21 mouse cellular contexts compared by ENCODE assay signal in the genomic region with DNA sequence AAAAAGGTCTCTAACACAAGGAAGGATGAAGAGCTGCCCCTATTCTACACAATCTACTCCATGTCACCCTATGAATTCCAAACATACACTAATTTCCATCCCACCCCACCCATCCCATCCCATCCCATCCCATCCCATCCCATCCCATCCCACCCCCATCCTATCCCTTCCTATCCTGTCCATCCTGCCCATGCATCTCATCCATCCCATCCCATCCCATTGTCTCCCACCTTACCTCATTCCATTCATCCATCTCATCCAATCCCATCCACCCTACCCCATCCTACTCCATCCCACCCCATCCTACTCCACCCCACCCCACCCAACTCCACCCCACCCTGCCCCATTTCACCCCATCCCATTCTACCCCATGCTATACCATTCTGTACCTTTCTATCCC.
A peak's percentile ranks its signal among the peaks of the same experiment; 100 is the strongest.
DNase-seq lines count a peak whose midpoint lies in the region; ATAC-seq and TF ChIP-seq lines count a peak whose summit lies in the region.
"Had no signal": no experiment of that assay in that cellular context is flagged by ENCODE, and none has a peak within 500 bp of the region (broad histone marks: within the 10 kb centered on the region; RNA-seq: fewer than 3 reads in every experiment).

No protein-coding gene starts in this region.

- intact Hi-C loops in left cerebral cortex, postnatal 25 days (cut with DNase I), result no loop called here

- H3K4me3 ChIP-seq in hindbrain, embryonic 10.5 days, result no peak overlapping the region
- H3K4me3 ChIP-seq in hindbrain, postnatal 0 days (ENCODE audit: low read length), result no peak overlapping the region
- no peak overlapping the region for H3K4me3 ChIP-seq in hindbrain, embryonic 11.5 days (ENCODE audit: low read depth, low read length)
- H3K4me3 ChIP-seq in midbrain, embryonic 12.5 days, result no peak overlapping the region
- no peak overlapping the region for H3K4me3 ChIP-seq in neural tube, embryonic 14.5 days (ENCODE audit: low read depth, low read length)
- no peak overlapping the region for H3K4me3 ChIP-seq in liver, embryonic 12.5 days
- H3K4me3 ChIP-seq: intestine, embryonic 15.5 days; limb, embryonic 13.5 days; lung, embryonic 15.5 days had no signal

- peaks cover 10% of the 10 kb centered on the region; the same call in 1 of the 2 replicates for H3K4me1 ChIP-seq in hindbrain, embryonic 10.5 days (replicated peaks)
- H3K4me1 ChIP-seq in hindbrain, postnatal 0 days (ENCODE audit: insufficient read depth, low read length), result no peaks in the 10 kb centered on the region
- no peaks in the 10 kb centered on the region for H3K4me1 ChIP-seq in hindbrain, embryonic 11.5 days (replicated peaks; ENCODE audit: control insufficient read depth, insufficient read depth, low read length)
- H3K4me1 ChIP-seq in midbrain, embryonic 12.5 days, result peaks cover 6% of the 10 kb centered on the region; the same call in 1 of the 2 replicates
- H3K4me1 ChIP-seq in neural tube, embryonic 14.5 days (ENCODE audit: control insufficient read depth, insufficient read depth, low read length), result no peaks in the 10 kb centered on the region
- no peaks in the 10 kb centered on the region for H3K4me1 ChIP-seq in liver, embryonic 12.5 days
- H3K4me1 ChIP-seq: intestine, embryonic 15.5 days; limb, embryonic 13.5 days; lung, embryonic 15.5 days had no signal

- TF ChIP-seq CTCF in hindbrain, postnatal 0 days (IDR thresholded peaks at IDR 0.05; ENCODE audit: low read depth), result no peak

- DNase-seq in hindbrain, embryonic 10.5 days (ENCODE audit: low spot score), result no peak
- DNase-seq in hindbrain, postnatal 0 days (ENCODE audit: low spot score), result no peak
- no peak for DNase-seq in hindbrain, embryonic 11.5 days (ENCODE audit: low spot score)
- DNase-seq in kidney, postnatal 36 days, result no peak
- DNase-seq in left cerebral cortex, postnatal 25 days (ENCODE audit: low spot score in 2 of 2), result no peak
- DNase-seq: adrenal gland, postnatal 36 days; cerebellum, adult 11-12 months; gastrocnemius, postnatal 10 days; heart, adult 18-20 months; heart, postnatal 36 days; kidney, adult 9 months; kidney, postnatal 4 days; lung, postnatal 4 days had no signal

- peak overlapping the region; percentile 71 for H3K27ac ChIP-seq in hindbrain, embryonic 10.5 days
- no peak overlapping the region for H3K27ac ChIP-seq in hindbrain, postnatal 0 days
- H3K27ac ChIP-seq in hindbrain, embryonic 11.5 days (ENCODE audit: low read depth, low read length), result peak overlapping the region; percentile 37; the same call in 1 of the 2 replicates
- peak overlapping the region; percentile 46; the same call in 1 of the 2 replicates for H3K27ac ChIP-seq in midbrain, embryonic 12.5 days (replicated peaks)
- H3K27ac ChIP-seq in neural tube, embryonic 14.5 days (ENCODE audit: low read depth, low read length), result no peak overlapping the region; the same call in 1 of the 2 replicates
- H3K27ac ChIP-seq in liver, embryonic 12.5 days, result no peak overlapping the region
- H3K27ac ChIP-seq: intestine, embryonic 15.5 days; limb, embryonic 13.5 days; liver, embryonic 14.5 days; lung, embryonic 15.5 days had no signal

- H3K36me3 ChIP-seq in hindbrain, embryonic 10.5 days, result no peaks in the 10 kb centered on the region
- H3K36me3 ChIP-seq in hindbrain, postnatal 0 days (ENCODE audit: insufficient read depth, low read length), result no peaks in the 10 kb centered on the region
- H3K36me3 ChIP-seq in hindbrain, embryonic 11.5 days (ENCODE audit: control insufficient read depth, insufficient read depth, low read length), result no peaks in the 10 kb centered on the region
- no peaks in the 10 kb centered on the region for H3K36me3 ChIP-seq in midbrain, embryonic 12.5 days
- H3K36me3 ChIP-seq in neural tube, embryonic 14.5 days (ENCODE audit: control insufficient read depth, insufficient read depth, low read length), result no peaks in the 10 kb centered on the region
- H3K36me3 ChIP-seq in liver, embryonic 12.5 days, result no peaks in the 10 kb centered on the region
- H3K36me3 ChIP-seq: intestine, embryonic 15.5 days; limb, embryonic 13.5 days; lung, embryonic 15.5 days had no signal

- H3K4me2 ChIP-seq in hindbrain, postnatal 0 days (ENCODE audit: low read depth, low read length), result no peak overlapping the region; the same call in 1 of the 2 replicates
- H3K4me2 ChIP-seq in hindbrain, embryonic 11.5 days (replicated peaks; ENCODE audit: low read depth, low read length), result no peak overlapping the region
- H3K4me2 ChIP-seq in midbrain, embryonic 12.5 days (replicated peaks), result no peak overlapping the region
- no peak overlapping the region for H3K4me2 ChIP-seq in neural tube, embryonic 14.5 days (ENCODE audit: low read depth, low read length)
- no peak overlapping the region for H3K4me2 ChIP-seq in liver, embryonic 12.5 days
- H3K4me2 ChIP-seq: intestine, embryonic 15.5 days; limb, embryonic 13.5 days; lung, embryonic 15.5 days had no signal

- no peaks in the 10 kb centered on the region for H3K9me3 ChIP-seq in hindbrain, embryonic 10.5 days
- H3K9me3 ChIP-seq in hindbrain, postnatal 0 days (ENCODE audit: low read length), result no peaks in the 10 kb centered on the region
- no peaks in the 10 kb centered on the region for H3K9me3 ChIP-seq in hindbrain, embryonic 11.5 days (ENCODE audit: control insufficient read depth, low read length)
- H3K9me3 ChIP-seq in midbrain, embryonic 12.5 days, result no peaks in the 10 kb centered on the region
- H3K9me3 ChIP-seq in neural tube, embryonic 14.5 days (ENCODE audit: control insufficient read depth, low read length), result no peaks in the 10 kb centered on the region
- H3K9me3 ChIP-seq in liver, embryonic 12.5 days (replicated peaks), result no peaks in the 10 kb centered on the region
- H3K9me3 ChIP-seq: intestine, embryonic 15.5 days; limb, embryonic 13.5 days; lung, embryonic 15.5 days had no signal

- no peaks in the 10 kb centered on the region for H3K27me3 ChIP-seq in hindbrain, embryonic 10.5 days (ENCODE audit: insufficient read depth, poor library complexity, severe bottlenecking)
- H3K27me3 ChIP-seq in hindbrain, postnatal 0 days (ENCODE audit: insufficient read depth, low read length), result no peaks in the 10 kb centered on the region
- H3K27me3 ChIP-seq in hindbrain, embryonic 11.5 days (ENCODE audit: control insufficient read depth, insufficient read depth, low read length), result no peaks in the 10 kb centered on the region
- no peaks in the 10 kb centered on the region for H3K27me3 ChIP-seq in midbrain, embryonic 12.5 days
- H3K27me3 ChIP-seq in neural tube, embryonic 14.5 days (ENCODE audit: control insufficient read depth, insufficient read depth, low read length), result no peaks in the 10 kb centered on the region
- H3K27me3 ChIP-seq in liver, embryonic 12.5 days (replicated peaks), result no peaks in the 10 kb centered on the region
- H3K27me3 ChIP-seq: CH12.LX; intestine, embryonic 15.5 days; limb, embryonic 13.5 days; lung, embryonic 15.5 days had no signal

- ATAC-seq in hindbrain, postnatal 0 days, result no peak
- ATAC-seq in hindbrain, embryonic 11.5 days (ENCODE audit: low FRiP score), result peak; percentile 65
- ATAC-seq in midbrain, embryonic 12.5 days (ENCODE audit: low FRiP score, low read depth), result peak; percentile 39
- ATAC-seq in neural tube, embryonic 14.5 days (ENCODE audit: low read depth), result peak; percentile 55; the same call in 1 of the 2 replicates
- ATAC-seq in liver, embryonic 12.5 days, result no peak
- ATAC-seq: intestine, embryonic 15.5 days had no signal

- no peak overlapping the region for H3K9ac ChIP-seq in hindbrain, postnatal 0 days (replicated peaks; ENCODE audit: low read length)
- no peak overlapping the region for H3K9ac ChIP-seq in hindbrain, embryonic 11.5 days (ENCODE audit: low read depth, low read length)
- no peak overlapping the region for H3K9ac ChIP-seq in midbrain, embryonic 12.5 days (replicated peaks)
- H3K9ac ChIP-seq in neural tube, embryonic 14.5 days (replicated peaks; ENCODE audit: low read depth, low read length), result no peak overlapping the region
- no peak overlapping the region for H3K9ac ChIP-seq in liver, embryonic 12.5 days
- H3K9ac ChIP-seq: intestine, embryonic 15.5 days; limb, embryonic 13.5 days; liver, embryonic 14.5 days; lung, embryonic 15.5 days had no signal

Comparison
In these comparisons a context has a peak if more than half of its experiments do, and no peak if none do; other contexts are left out.
1. H3K27ac ChIP-seq: peak in hindbrain, embryonic 10.5 days (single experiment), hindbrain, embryonic 11.5 days (single experiment) and midbrain, embryonic 12.5 days (single experiment); none in hindbrain, postnatal 0 days (single experiment), neural tube, embryonic 14.5 days (single experiment) and liver, embryonic 12.5 days (single experiment).
2. ATAC-seq: peak in hindbrain, embryonic 11.5 days (single experiment), midbrain, embryonic 12.5 days (single experiment) and neural tube, embryonic 14.5 days (single experiment); none in hindbrain, postnatal 0 days (single experiment) and liver, embryonic 12.5 days (single experiment).